12 mouse cellular contexts compared by ENCODE assay signal in the genomic region with DNA sequence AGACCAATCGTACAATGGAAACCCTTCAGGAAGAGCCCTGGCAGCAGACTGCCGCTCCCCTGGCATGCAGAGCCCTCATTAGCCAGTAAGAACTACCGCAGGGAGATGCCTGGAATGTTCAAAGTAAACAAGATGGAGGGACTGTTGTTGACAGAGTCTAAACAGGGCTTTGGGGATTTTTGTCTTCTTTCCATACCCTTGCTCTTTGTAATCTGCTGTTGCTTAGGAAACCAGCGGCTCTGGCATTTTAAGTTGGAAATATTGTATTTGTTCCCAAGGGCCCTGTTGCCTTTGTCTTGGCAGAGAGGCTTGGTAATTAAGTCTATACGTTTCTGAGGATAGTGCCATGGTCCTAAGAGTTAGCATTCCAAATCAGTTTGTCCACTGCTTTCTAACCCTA.
DNase-seq lines count a peak whose midpoint lies in the region; ATAC-seq and TF ChIP-seq lines count a peak whose summit lies in the region.
"Had no signal": no experiment of that assay in that cellular context is flagged by ENCODE, and none has a peak within 500 bp of the region (broad histone marks: within the 10 kb centered on the region; RNA-seq: fewer than 3 reads in every experiment).

No protein-coding gene starts in this region.

- no peak overlapping the region for H3K4me2 ChIP-seq in kidney, embryonic 14.5 days (replicated peaks; ENCODE audit: low read depth, low read length)
- 0 out of 2 replicates have a peak overlapping the region, but pooled peaks have one; percentile 13 for H3K4me2 ChIP-seq in forebrain, embryonic 12.5 days
- H3K4me2 ChIP-seq in midbrain, embryonic 16.5 days (ENCODE audit: low read length) = no peak overlapping the region
- H3K4me2 ChIP-seq: heart, embryonic 11.5 days had no signal

- TF ChIP-seq CTCF in kidney, adult 2 months (conservative IDR thresholded peaks at IDR 0.05; ENCODE audit: insufficient read depth, insufficient read length, low read depth, low read length) = no peak
- no peak for TF ChIP-seq CTCF in lung, adult 2 months (IDR thresholded peaks at IDR 0.05; ENCODE audit: insufficient read depth, low read length)

- H3K27ac ChIP-seq in kidney, adult 2 months (ENCODE audit: insufficient read depth, low read depth, low read length) = peak overlapping the region; percentile 35; the same call in 1 of the 2 replicates
- H3K27ac ChIP-seq in kidney, embryonic 14.5 days (ENCODE audit: low read depth, low read length) = no peak overlapping the region
- peak overlapping the region; percentile 51 for H3K27ac ChIP-seq in forebrain, embryonic 12.5 days
- H3K27ac ChIP-seq in midbrain, embryonic 16.5 days (ENCODE audit: low read length) = peak overlapping the region; percentile 45

- WGBS in kidney, adult 2 months = 43% methylated on average over 5 of the region's 5 CpGs
- 65% methylated on average over 5 of the region's 5 CpGs for WGBS in kidney, embryonic 14.5 days
- WGBS in forebrain, embryonic 12.5 days = 10% methylated on average over 5 of the region's 5 CpGs
- WGBS in lung, adult 2 months = 16% methylated on average over 5 of the region's 5 CpGs
- 12% methylated on average over 5 of the region's 5 CpGs for WGBS in midbrain, embryonic 16.5 days

- no peaks in the 10 kb centered on the region for H3K27me3 ChIP-seq in kidney, adult 2 months (replicated peaks; ENCODE audit: control insufficient read depth, insufficient read depth, low read length)
- no peaks in the 10 kb centered on the region for H3K27me3 ChIP-seq in kidney, embryonic 14.5 days (ENCODE audit: control insufficient read depth, insufficient read depth, low read length)
- no peaks in the 10 kb centered on the region for H3K27me3 ChIP-seq in forebrain, embryonic 12.5 days
- no peaks in the 10 kb centered on the region for H3K27me3 ChIP-seq in midbrain, embryonic 16.5 days (ENCODE audit: control insufficient read depth, insufficient read depth, low read depth, low read length)

- no peaks in the 10 kb centered on the region; the same call in 1 of the 2 replicates for H3K36me3 ChIP-seq in kidney, adult 2 months (ENCODE audit: control insufficient read depth, insufficient read depth, low read length)
- H3K36me3 ChIP-seq in kidney, embryonic 14.5 days (ENCODE audit: control insufficient read depth, insufficient read depth, low read length) = no peaks in the 10 kb centered on the region
- no peaks in the 10 kb centered on the region for H3K36me3 ChIP-seq in forebrain, embryonic 12.5 days (replicated peaks)
- no peaks in the 10 kb centered on the region for H3K36me3 ChIP-seq in midbrain, embryonic 16.5 days (ENCODE audit: control insufficient read depth, insufficient read depth, low read length)

- no peak overlapping the region for H3K9ac ChIP-seq in kidney, embryonic 14.5 days (ENCODE audit: low read depth, low read length)
- H3K9ac ChIP-seq in forebrain, embryonic 12.5 days = no peak overlapping the region
- no peak overlapping the region for H3K9ac ChIP-seq in midbrain, embryonic 16.5 days (ENCODE audit: low read depth, low read length)

- peaks cover 50% of the 10 kb centered on the region for H3K4me1 ChIP-seq in kidney, adult 2 months (ENCODE audit: control insufficient read depth, insufficient read depth, low read length)
- H3K4me1 ChIP-seq in kidney, embryonic 14.5 days (ENCODE audit: control insufficient read depth, insufficient read depth, low read length) = peaks cover 31% of the 10 kb centered on the region; the same call in 1 of the 2 replicates
- H3K4me1 ChIP-seq in forebrain, embryonic 12.5 days = peaks cover 48% of the 10 kb centered on the region
- H3K4me1 ChIP-seq in lung, adult 2 months (ENCODE audit: control insufficient read depth, insufficient read depth, low read length) = peaks cover 46% of the 10 kb centered on the region
- peaks cover 30% of the 10 kb centered on the region for H3K4me1 ChIP-seq in midbrain, embryonic 16.5 days (ENCODE audit: control insufficient read depth, insufficient read depth, low read length)

- ATAC-seq in kidney, embryonic 14.5 days (ENCODE audit: low FRiP score, low TSS enrichment) = no peak
- ATAC-seq in forebrain, embryonic 12.5 days (ENCODE audit: low FRiP score) = peak; percentile 75
- peak; percentile 73 for ATAC-seq in midbrain, embryonic 16.5 days
- no peak for ATAC-seq in monocyte, adult 5-6 weeks (replicated peaks; ENCODE audit: insufficient number of reproducible peaks, low FRiP score, low TSS enrichment, poor library complexity, severe bottlenecking)

- H3K4me3 ChIP-seq in kidney, adult 2 months (ENCODE audit: insufficient read depth, low read depth, low read length) = no peak overlapping the region
- H3K4me3 ChIP-seq in kidney, embryonic 14.5 days (ENCODE audit: low read length) = no peak overlapping the region
- no peak overlapping the region for H3K4me3 ChIP-seq in forebrain, embryonic 12.5 days (replicated peaks)
- no peak overlapping the region for H3K4me3 ChIP-seq in lung, adult 2 months (replicated peaks; ENCODE audit: extremely low read depth, low read depth, low read length)
- H3K4me3 ChIP-seq in midbrain, embryonic 16.5 days (ENCODE audit: low read depth, low read length) = no peak overlapping the region
- H3K4me3 ChIP-seq: erythroblast, embryonic 14.5 days had no signal

- peak; percentile 8 for DNase-seq in kidney, adult 2 months
- DNase-seq in lung, adult 2 months = peak; percentile 39
- DNase-seq in adrenal gland, postnatal 14 days = no peak
- no peak for DNase-seq in kidney, adult 8-10 months
- DNase-seq: kidney, adult 9 months; thymus, postnatal 14 days had no signal

- no peaks in the 10 kb centered on the region for H3K9me3 ChIP-seq in kidney, embryonic 14.5 days (ENCODE audit: control insufficient read depth, low read length)
- H3K9me3 ChIP-seq in forebrain, embryonic 12.5 days = no peaks in the 10 kb centered on the region
- H3K9me3 ChIP-seq in midbrain, embryonic 16.5 days (replicated peaks; ENCODE audit: control insufficient read depth, low read length, poor library complexity, severe bottlenecking) = no peaks in the 10 kb centered on the region

- no peak for TF ChIP-seq POLR2A in kidney, adult 2 months (IDR thresholded peaks at IDR 0.05; ENCODE audit: low read depth, low read length)
- no peak for TF ChIP-seq POLR2A in lung, adult 2 months (IDR thresholded peaks at IDR 0.05; ENCODE audit: borderline replicate concordance, extremely low read depth, low read depth, low read length)

Comparison
In these comparisons a context has a peak if more than half of its experiments do, and no peak if none do; other contexts are left out.
1. DNase-seq: peak in kidney, adult 2 months (single experiment) and lung, adult 2 months (single experiment); none in adrenal gland, postnatal 14 days (single experiment) and kidney, adult 8-10 months (0 of 2).
2. ATAC-seq: peak in forebrain, embryonic 12.5 days (single experiment) and midbrain, embryonic 16.5 days (single experiment); none in kidney, embryonic 14.5 days (single experiment) and monocyte, adult 5-6 weeks (single experiment).